Mouse (Mus musculus) liver, adult 2 months (tissue): ENCODE data around the gene Mettl7b.

Experiments used
- CTCF ChIP-seq: fragments of 200-500 bp; IDR thresholded peaks from 2 replicates; pipeline ENCODE4 v1.5.1; 2011; ENCODE audit warnings: low read depth, low read length, control low read depth
- POLR2A ChIP-seq: fragments of 200-500 bp; IDR thresholded peaks from 2 replicates; pipeline ENCODE4 v1.6.1; 2011; ENCODE audit warnings: low read length, control low read depth; ENCODE audit not compliant: insufficient read depth; ENCODE audit errors: extremely low read depth

DNA sequence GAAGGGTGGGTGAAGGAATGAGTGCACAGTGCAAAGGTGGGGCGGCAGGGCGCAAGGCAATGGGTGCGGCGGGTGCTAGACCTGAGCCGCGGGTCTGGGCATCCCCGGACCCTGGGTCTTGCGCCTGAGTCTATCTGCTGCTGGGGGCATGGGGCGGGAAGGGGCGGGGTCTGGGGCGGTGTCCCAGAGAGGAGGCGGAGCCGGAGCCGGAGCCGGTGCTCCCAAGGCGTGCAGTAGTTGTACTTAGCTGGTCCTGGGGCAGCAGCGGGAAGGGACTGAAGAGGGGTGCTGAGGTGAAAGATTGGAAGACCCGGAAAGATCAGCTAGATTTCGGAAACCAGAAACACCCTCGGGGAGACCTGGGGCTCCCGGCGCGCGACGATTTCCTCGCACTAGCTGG lies 27.2 kb downstream of the Mettl7b start, which contains the start of gene Itga7:
- TF ChIP-seq POLR2A (0 out of 2 replicates have a peak, but pooled peaks have one; percentile 30), CTCF (no peak)
